Mouse (Mus musculus) left cerebral cortex, postnatal 14 days (tissue): ENCODE measurements around the gene Gucy2e. TPM values are rescaled to one million over a fixed set of nuclear protein-coding genes. Genes with fewer than 3 reads are reported as not detected.

Experiments used
- DNase-seq, 2 experiments: peaks; one replicate each; pipeline ENCODE4 v3.0.0; 2021 to 2022; ENCODE audit warnings: low spot score in 2 of 2, mixed read lengths in 1 of 2
- intact Hi-C: fragments of 180-260 bp; cut with DNase I; formaldehyde crosslinking; loops from one replicate; pipeline ENCODE4 v1.15.1; 2025
- total RNA-seq, 2 experiments: library from RNA; stranded (reverse); gene quantifications; 2 replicates each; pipeline ENCODE4 v1.2.3; 2021

The Gucy2e gene
- total RNA-seq, 2 experiments from 2014 or later, result 0.40 to 0.80 TPM

DNA sequence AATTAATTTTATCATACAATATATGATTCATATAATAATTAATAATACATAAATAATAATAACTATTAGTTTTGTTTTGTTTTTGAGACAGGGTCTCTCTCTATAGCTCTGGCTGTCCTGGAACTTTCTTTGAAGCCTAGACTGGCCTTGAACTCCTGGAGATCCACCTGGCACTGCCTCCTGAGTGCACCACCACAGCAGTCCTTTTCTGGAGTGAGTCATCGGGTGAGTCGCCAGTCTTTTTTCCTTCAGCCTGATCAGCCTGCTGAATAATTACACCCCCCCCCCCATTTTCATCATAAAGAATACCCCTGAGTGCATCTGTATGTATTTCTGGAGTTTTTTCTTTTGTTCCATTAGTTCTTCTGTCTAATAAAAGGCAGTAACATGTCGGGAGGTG lies 12.3 kb upstream of the Gucy2e start:
- intact Hi-C loops, result loop anchor here (10.0 kb wide), 1 partner anchor 184 kb away; no protein-coding TSS in a partner anchor
- DNase-seq, result no peak

DNA sequence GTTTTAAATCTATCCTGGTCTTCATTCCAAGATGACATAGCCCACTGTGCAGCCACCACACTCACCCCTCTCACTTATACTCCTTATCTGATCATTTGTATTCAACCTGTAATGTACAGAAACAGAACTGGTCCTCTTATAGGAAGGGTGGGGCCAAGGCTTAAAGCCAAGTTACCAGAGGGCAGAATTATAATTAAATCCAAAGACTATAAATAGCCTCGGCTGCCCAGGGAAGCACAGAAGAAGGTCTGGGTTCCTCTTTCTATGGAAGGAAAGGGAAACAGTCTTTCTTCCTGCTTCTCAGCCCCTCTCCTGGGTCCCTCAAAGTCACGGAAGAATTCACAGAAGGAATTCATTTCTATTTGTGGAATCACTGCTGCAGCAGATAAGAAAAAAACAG lies 8.8 kb upstream of the Gucy2e start:
- no peak for DNase-seq
- intact Hi-C loops, result loop anchor here (1.0 to 10.0 kb wide), 2 partner anchors 52 to 181 kb away; no protein-coding TSS in a partner anchor

DNA sequence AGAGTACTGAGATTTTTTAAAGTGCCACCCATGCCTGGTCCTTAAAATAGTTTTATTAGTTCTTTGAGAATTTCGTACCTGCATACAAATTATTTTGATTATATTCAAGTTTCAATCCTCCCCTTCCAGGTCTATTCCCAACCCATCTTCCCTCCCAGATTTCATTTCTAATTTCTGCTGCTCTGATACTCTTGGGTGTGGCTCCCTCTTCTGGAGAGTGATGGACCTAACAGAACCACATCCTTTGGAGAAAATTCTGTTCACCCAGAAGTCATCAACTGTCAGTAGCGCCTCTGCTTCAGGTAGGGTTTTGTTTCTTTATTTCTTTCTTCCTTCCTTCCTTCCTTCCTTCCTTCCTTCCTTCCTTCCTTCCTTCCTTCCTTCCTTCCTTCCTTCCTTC lies 8.1 kb upstream of the Gucy2e start:
- intact Hi-C loops, result loop anchor here (1.0 to 10.0 kb wide), 2 partner anchors 52 to 180 kb away; no protein-coding TSS in a partner anchor
- peak in 1 of 2 experiments; percentile 67 for DNase-seq

DNA sequence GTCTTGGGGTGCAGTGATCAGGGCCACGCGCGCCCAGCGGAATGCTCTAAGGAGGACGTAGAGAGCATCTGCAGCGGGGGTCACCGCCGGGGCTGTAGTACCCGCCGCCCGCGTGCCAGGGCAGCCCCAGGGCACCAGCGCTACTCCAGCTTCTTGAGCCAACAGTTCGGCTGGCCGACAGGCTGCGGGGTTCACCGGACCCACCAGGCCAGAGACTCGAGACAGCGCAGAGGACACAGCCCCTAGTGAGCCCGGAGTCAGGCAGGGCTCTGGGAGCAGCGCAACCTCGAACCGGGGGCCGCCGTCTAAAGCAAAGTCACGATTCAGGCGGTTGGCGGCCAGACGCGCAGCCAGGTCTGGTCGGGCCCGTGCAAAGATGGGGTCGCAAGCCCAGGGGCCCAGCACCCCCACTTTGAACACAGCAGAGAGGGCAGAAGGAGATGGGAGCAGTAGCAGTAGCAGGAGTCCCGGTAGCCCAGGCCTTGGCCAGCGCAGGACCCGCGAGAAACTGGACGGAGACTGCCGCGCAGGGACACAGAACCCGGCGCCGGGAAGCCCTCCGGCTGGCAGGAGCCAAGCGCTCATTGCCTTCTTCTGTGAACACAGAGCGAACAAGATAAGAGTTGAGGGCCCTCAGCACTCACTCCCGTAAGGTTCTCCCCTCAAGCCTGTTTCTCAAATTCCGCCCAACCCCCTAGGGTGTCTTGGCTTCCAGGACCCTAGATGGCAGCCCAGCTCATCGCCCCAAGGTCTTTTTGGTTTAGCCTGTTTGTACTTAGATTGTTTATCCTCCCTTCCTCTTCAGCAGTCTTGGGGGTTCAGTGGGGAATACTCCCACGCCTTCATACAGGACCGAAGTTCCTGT lies 543 bp downstream of the Gucy2e start:
- intact Hi-C loops, result no loop called here
- DNase-seq, result no peak

DNA sequence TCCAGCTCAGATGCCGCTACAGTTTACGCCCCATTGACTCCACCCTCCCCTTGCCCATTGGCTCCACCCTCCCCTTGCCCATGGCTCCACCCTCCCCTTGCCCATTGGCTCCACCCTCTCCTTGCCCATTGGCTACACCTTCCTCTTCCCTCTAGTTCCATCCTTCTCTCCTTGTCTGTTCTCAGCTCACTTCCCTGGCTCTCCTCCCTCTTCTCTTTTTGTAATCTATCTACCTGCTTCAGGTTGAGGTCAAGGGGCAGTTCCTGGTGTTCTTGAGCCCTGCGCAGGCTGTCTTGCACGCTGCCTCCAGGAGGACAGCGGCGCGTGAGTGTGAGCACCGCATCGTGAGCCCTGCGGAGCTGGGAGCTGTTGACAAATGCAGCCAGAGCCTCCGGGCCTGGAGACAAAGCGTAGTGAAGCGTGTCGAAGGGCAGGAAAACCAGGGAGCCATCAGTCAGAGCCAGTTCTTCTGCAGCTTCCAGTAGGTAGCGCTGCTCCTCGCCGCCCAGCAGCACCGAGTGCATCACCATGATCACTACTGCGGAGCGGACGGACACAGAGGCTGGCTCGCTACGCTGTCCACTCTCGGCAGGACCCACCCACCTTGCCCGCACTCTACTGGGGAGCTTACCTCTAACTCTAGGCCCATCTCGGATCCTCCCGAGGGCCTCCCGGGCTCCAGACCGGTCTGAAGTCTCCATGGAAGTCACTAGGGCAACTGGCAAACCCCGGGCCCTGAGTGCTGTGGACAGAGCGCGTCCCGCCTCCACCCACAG lies 1.4 kb downstream of the Gucy2e start:
- peak; percentile 71 to 81 for DNase-seq
- intact Hi-C loops, result no loop called here

DNA sequence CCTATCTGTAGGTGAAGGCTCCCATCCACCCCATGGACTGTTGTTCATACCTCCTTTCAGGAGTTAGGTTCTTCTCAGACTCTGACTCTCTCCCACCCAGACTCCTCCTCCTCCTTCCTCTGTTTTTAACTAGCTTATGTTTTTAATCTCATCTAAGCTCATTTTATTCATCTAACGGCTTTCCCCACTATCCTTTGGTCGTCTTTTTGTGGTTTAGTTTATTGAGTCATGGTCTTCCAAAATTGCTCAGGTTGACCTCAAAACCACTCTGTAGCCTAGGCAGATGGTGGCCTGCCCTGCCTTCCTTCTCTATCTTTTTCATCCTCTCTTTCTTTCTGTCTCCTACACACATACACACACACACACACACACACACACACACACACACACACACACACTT lies 3.7 kb downstream of the Gucy2e start:
- no peak for DNase-seq
- intact Hi-C loops, result loop anchor here (5.0 kb wide), 1 partner anchor 36 kb away; the partner anchor contains the start of gene Alox8

DNA sequence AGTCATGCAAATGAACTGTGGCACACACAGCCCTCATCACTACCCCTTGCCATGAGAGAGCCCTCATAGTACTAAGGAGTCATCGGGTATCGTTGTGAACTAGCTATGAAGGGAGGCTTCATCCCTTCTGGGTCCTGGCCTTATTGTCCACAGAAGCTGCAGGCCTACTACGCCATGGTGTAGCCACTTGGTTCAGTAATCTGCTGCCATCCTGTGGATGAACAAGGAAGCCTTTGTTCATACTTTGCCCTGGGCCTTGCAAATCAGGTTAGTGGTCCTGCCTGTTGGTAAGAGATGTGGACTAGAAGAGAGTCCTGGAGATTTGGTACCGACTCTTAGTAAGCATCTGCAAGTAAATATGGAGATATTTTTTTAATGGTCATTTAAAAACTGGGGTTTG lies 6.4 kb downstream of the Gucy2e start:
- DNase-seq, result no peak
- intact Hi-C loops, result loop anchor here (5.0 kb wide), 1 partner anchor 33 kb away; the partner anchor contains the start of gene Alox8

DNA sequence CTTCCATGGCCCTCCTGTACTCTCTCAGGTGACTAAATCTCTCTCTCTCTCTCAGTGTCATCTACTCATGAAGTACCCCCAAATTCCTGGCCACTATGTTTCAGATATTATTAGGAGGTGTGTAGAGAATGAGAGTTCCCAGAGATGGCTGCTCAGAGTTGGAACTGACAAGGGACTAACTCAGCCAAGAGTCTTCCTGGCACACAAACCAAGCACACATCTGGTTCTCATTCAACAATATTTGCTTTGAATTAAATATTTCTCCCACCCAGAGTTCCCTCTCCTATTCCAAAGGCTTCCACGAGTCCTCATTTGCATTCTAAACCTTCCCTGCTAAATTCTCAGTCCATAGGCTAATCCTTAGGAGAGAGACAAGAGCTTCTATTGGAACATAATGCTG lies 11.1 kb downstream of the Gucy2e start:
- intact Hi-C loops, result no loop called here

DNA sequence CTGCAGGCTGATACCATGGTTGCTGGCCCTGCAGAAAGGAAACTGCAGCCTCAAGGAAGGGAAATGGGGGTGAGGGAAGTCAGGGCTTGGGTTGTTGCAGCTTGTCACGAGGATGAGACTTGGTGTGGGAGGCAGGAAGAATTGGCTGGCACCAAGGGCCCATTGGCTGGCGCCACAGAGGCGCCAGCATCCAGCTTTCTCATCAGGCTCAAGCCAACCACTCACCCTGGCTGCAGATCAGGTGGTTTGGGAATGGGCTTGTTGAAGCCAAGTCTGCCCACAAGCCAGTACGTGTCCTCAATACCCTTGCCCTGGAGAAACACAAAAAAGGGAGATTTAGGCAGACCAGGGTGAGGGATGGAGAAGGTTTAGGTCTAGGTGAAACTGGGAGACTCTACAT lies 13.7 kb downstream of the Gucy2e start:
- no peak for DNase-seq
- intact Hi-C loops, result no loop called here

More for the DNA sequence above, 11.1 kb downstream of the Gucy2e start:
- DNase-seq, result no peak

DNA sequence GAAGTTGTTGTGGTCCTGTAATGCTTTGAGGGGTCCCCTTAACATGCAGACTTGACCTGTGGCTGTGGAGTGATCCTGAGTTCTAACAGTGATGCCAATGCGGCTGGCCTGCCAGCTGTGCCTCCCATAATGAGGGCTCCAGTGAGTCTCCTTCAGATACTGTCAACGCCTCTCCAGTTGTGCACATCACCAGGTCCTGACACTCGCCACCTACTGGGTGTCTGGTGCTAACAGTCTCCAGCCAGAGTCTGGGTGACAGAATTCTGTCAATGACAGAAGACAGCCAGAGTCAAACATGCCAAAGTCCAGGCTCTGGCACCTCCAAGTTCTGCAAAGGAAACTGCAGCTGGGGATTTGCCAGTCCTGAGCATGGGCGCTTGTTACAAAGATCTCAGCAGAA lies 15.8 kb downstream of the Gucy2e start:
- no peak for DNase-seq
- intact Hi-C loops, result no loop called here

DNA sequence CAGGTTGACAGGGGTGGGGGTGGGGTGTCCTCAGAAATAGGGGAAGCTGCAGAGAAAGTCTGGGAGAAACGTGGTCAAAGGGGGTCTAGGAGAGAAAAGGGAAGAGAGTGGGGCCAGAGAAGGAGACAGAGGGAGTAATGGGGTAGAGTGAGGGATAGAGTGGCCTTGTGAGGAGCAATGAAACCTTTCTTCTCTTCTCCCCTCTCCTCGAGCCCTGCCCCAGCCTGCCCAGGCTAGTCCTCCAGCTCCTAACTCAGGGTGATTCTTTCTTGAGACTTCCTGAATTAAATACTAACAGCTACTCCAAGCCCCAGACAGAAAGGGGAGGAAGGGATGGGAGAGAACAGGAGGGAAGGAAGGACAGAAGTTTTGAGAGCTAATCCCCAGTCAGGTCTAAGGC lies 18.2 kb downstream of the Gucy2e start:
- no peak for DNase-seq
- intact Hi-C loops, result no loop called here

DNA sequence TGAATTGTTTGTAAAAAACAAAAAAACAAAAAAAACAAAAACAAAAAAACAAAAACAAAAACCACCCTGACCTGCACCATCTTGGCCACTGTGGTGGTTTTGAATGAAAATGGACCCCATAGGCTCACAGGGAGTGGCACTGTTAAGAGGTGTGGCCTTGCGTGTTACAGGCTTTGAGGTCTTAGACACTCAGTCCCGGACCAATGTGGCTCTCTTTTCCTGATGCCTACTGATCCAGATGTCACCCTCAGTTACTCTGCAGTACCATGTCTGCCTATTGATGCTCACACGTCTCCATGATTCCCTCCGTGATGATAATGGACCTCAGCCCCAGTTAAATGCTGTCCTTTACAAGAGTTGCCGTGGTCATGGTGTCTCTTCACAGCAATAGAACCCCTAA lies 19.4 kb downstream of the Gucy2e start:
- intact Hi-C loops, result no loop called here
- no peak for DNase-seq

DNA sequence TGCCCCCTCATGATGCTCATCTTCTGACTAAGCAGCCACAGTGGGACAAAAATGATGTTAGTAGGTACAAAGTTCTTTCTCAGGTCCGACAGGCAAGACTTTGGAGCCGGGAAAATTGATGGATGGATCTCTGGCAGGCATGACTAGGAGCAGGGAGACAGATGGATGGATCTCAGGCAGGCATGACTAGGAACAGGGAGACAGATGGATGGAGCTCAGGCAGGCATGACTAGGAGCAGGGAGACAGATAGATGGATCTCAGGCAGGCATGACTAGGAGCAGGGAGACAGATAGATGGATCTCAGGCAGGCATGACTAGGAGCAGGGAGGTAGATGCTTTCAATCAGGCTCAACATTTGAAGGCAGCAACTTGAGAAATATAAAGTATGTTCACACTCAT lies 25.4 kb downstream of the Gucy2e start:
- DNase-seq, result peak; percentile 60 to 77
- intact Hi-C loops, result no loop called here

DNA sequence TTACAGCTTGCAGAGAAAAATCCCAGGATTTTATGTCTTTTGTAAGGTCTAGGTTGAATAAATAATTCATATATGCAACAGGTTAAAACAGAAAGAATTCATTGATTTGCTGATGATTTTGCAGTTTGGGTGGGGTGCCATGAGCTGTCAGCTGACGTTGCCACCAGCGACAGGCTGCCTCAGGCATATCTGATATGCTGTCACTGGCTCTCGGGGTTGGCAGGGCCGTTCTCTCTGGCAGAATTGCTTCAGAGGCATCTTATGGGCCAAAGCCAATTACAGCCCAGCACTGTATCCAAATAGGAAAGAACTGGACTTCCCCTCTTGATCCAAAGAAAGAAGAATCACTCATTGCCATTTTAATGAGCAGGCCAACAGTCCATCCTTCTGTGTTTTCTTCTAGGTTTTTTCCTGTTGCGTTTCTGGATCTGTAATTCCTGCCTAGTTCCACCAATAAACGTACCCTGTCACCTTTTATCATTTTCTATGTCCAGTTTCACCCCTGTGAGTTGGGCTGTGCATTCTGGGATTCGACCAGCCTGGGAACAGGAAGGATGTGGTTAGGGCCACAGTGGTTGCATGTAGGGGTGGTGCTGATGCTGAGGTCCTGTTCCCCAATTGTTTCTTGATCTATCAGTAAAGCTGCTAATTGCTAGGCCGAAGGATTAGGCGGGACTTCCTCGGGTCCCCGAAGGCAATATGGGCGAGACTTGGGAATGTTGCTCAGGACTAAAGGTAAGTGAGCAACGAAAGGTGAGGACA lies 34.2 kb downstream of the Gucy2e start:
- no peak for DNase-seq
- intact Hi-C loops, result no loop called here

DNA sequence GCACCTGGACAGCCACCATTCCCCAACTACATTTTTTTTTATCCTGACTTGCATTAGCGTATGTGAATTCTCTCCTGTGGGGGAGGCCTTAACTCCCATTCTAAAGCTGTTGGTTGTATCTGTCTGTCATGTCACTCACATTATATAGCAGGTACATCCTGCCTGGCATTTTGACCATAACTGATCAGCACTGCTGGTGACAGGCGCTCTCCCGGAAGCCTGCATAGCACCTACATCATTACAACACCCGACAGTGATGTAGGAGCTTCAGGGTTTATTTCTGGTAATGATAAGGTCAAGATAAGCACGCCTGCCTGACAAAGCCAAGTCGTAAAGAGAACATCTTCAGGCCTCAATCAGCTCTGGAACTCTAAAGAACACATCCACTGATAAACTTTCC lies 36.6 kb downstream of the Gucy2e start:
- no peak for DNase-seq
- intact Hi-C loops, result no loop called here

DNA sequence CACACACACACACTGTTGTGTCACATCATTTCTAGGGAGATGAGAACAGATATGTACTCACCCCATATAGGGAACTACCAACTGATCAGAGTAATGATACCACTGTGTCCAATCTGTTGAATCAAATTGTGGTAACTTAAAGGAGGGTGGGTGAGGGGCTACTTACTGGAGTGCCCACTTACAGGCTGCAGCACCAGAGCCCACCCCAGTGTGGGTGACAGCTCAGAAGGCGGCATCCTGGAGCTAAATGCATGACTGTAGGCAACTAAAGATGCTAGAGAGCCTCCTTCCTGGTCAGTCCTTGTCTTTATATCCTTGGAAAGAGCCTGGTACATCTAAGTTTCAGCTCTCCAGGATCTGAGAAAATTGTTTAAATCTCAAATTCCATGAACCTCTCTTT lies 37.6 kb downstream of the Gucy2e start:
- intact Hi-C loops, result loop anchor here (5.0 kb wide), 1 partner anchor 33 kb away; no protein-coding TSS in a partner anchor
- DNase-seq, result no peak

DNA sequence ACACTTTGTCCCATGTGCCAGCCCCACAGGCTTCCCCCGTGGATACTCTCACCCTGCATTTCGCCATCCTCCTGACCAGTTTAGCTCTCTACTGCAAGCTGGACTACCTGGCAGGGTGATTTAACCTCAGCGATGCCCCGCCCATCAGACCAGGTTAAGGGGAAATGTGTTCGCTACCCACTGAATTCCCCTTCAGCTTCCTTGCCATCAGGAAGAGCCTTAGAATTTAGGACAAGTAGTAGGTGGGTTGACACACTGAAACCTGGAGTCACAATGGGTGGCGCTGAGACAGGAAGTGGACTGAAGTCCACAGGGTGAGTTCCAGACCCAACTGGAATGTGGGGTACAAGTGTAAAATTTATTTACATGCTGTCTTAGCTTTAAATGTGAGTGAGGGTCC lies 39.1 kb downstream of the Gucy2e start, which contains the start of gene Alox8:
TSS of gene Alox8 (minus strand) at position 101 of the 400 bp plus-strand sequence.
- intact Hi-C loops, result loop anchor here (5.0 kb wide), 1 partner anchor 35 kb away; no protein-coding TSS in a partner anchor
- DNase-seq, result no peak

DNA sequence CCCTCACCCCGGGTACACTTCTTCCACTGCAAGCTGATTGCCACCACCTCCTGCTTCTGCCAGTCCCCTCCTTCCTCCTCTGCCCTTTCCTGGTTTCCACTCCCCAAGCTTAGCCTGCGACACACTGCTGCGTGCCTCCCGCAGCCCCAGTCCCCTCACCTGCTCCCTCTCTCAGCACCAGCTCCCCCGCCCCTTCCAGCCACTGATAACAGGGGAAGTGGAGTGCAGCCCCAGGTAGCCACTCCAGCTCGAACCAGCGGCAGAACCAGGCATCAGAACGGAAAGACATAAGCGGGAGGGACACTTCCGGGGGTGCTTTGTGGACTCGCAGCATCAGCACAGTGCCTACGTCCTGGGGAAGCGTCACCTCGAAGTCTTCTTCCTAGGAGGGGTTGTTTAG lies 39.6 kb downstream of the Gucy2e start:
- DNase-seq, result no peak
- intact Hi-C loops, result loop anchor here (5.0 kb wide), 1 partner anchor 35 kb away; no protein-coding TSS in a partner anchor

DNA sequence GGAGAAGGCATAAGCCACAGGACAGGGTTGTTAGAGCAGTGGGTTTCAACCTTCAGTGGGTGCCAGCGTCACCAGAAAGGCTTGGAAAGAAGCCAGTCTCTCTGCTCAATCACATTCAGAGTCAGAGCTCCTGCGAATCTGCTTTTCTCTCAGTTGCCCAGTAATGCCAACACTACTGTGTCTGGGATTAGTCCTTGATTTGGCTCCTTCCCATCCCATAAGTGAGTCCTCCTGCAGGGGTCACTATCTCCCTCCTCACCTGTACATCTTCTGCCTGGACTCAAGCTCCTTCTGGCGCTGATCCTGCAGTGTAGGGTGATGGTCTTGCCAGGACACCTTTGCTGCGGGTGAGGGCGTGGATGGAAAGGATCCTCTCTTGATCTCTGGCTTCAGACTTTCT lies 40.1 kb downstream of the Gucy2e start:
- intact Hi-C loops, result loop anchor here (5.0 kb wide), 1 partner anchor 36 kb away; no protein-coding TSS in a partner anchor
- no peak for DNase-seq
